Mouse (Mus musculus) liver, embryonic 13.5 days (tissue): ENCODE data around the gene Rap1gds1. TPM values are rescaled to one million over a fixed set of nuclear protein-coding genes. Genes with fewer than 3 reads are reported as not detected.

Experiments used
- ATAC-seq: fragments of 200-750 bp; cut with Nextera tagmentation; 2 replicates; pipeline ENCODE4 v1.8.0; 2017; ENCODE audit warnings: low read depth, mild to moderate bottlenecking, moderate number of reproducible peaks, moderate library complexity
- DNase-seq: peaks from one replicate; pipeline ENCODE4 v3.0.0; 2022
- H3K27ac ChIP-seq: fragments of 300-500 bp; sonication (generic); 2 replicates; pipeline ENCODE4 v1.5.1; 2015; ENCODE audit warnings: moderate library complexity, mild to moderate bottlenecking, inconsistent platforms
- H3K27me3 ChIP-seq: fragments of 300-500 bp; sonication (generic); 2 replicates; pipeline ENCODE4 v1.6.1; 2015; ENCODE audit warnings: mild to moderate bottlenecking, inconsistent platforms
- H3K36me3 ChIP-seq: fragments of 300-500 bp; sonication (generic); 2 replicates; pipeline ENCODE4 v1.6.1; 2015; ENCODE audit warnings: mild to moderate bottlenecking, inconsistent platforms
- H3K4me1 ChIP-seq: fragments of 300-500 bp; sonication (generic); replicated peaks from 2 replicates; pipeline ENCODE4 v1.6.1; 2015; ENCODE audit warnings: inconsistent platforms
- H3K4me2 ChIP-seq: fragments of 300-500 bp; sonication (generic); 2 replicates; pipeline ENCODE4 v1.6.1; 2015; ENCODE audit warnings: inconsistent platforms, mild to moderate bottlenecking, moderate library complexity
- H3K4me3 ChIP-seq: fragments of 300-500 bp; sonication (generic); replicated peaks from 2 replicates; pipeline ENCODE4 v1.5.1; 2015; ENCODE audit warnings: mild to moderate bottlenecking, inconsistent platforms
- H3K9ac ChIP-seq: fragments of 300-500 bp; sonication (generic); 2 replicates; pipeline ENCODE4 v1.6.1; 2015; ENCODE audit warnings: mild to moderate bottlenecking, inconsistent platforms
- H3K9me3 ChIP-seq: fragments of 300-500 bp; sonication (generic); replicated peaks from 2 replicates; pipeline ENCODE4 v1.6.1; 2016; ENCODE audit warnings: inconsistent platforms
- WGBS: fragments of 180-500 bp; shearing (Covaris S2); methylation state at CpG from one replicate; pipeline ENCODE4 v1.1.7; 2015; ENCODE audit not compliant: insufficient replicate concordance; 5-methylcytosine and 5-hydroxymethylcytosine counted together
- polyA plus RNA-seq: library from polyadenylated mRNA; unstranded; fragments of >200 nt; fragmentation: Nextera tagmentation; extraction: Ambion mirVana; gene quantifications from 2 replicates; pipeline ENCODE4 v1.2.1, GENCODE M21; 2015

Rap1gds1 gene
- 18.2 and 21.0 TPM in 2 replicates for polyA plus RNA-seq

DNA sequence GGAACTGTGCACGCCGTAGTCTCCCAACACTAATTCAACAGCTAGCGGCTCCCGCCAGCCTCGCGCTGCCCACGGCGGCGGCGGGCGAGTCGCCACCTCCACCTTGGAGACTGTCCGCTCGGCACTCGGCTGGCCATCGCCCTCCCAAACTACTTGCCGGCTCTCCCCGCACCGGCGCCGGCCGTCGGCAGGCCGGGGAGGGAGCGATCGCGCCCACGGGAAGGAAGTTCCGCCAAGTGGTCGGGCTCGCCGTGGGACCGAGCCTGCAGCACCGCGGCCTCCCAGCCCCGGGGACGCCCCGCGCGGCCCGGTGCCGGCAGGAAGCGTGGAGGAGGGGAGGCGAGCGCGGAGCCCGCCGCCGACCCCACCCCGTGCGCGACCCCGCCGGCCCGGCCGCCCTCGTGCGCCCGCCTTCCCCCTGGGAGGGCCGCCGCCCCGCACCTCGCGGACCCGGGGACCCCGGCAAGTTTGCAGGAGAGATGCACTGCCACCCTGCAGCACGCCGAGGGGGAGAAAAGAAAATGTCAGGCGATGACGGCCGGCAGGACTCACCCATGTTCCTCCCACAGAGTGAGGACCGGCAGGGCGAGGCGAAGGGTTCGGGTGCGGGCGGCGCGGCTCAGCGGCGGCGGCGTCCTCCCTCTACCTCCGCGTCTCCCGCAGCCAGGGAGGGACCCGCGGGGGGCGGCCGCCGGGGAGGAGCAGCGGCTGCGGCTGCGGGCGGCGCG, at the start of gene Rap1gds1:
Gene Rap1gds1, minus strand, starts transcription at position 718 of the 728 bp plus-strand sequence.
- Histone ChIP-seq H3K9me3 (no peaks in the 10 kb centered on the region), H3K36me3 (no peaks in the 10 kb centered on the region), H3K9ac (peak within 1 kb of the TSS; percentile 94), H3K4me3 (peak within 1 kb of the TSS; percentile 89), H3K4me1 (peaks cover 25% of the 10 kb centered on the region), H3K27ac (peak within 1 kb of the TSS; percentile 93), H3K27me3 (no peaks in the 10 kb centered on the region), H3K4me2 (peak within 1 kb of the TSS; percentile 98)
- peak; percentile 49 for DNase-seq
- under 1% methylated on average over 87 of the region's 97 CpGs for WGBS
- peak; percentile 51 for ATAC-seq

DNA sequence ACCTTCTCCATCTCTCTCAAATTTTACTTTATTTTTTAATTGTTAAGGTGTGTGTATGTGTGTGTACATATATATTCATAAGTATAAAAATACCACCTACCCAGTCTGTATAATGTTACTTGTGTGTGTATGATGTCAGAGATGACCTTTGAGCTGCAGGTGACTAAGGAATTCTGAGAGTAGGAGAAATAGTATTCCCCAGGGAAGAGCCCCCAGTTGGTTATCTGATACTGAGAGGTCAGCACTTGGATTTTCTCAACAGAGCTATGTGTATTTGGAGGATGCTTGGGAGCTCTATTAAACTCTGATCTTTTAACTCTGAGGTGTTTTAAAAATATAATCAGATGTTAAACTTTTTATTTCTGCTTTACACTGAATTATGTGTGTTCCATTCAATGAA, 43.4 kb upstream of the Rap1gds1 start:
- no peaks in the 10 kb centered on the region for H3K4me1 ChIP-seq
- no peak overlapping the region for H3K9ac ChIP-seq
- no peak overlapping the region for H3K4me3 ChIP-seq
- ATAC-seq (no peak), DNase-seq (no peak)
- H3K27ac ChIP-seq = no peak overlapping the region
- H3K4me2 ChIP-seq = no peak overlapping the region
- H3K9me3 ChIP-seq = no peaks in the 10 kb centered on the region
- H3K27me3 ChIP-seq = no peaks in the 10 kb centered on the region
- H3K36me3 ChIP-seq = no peaks in the 10 kb centered on the region

DNA sequence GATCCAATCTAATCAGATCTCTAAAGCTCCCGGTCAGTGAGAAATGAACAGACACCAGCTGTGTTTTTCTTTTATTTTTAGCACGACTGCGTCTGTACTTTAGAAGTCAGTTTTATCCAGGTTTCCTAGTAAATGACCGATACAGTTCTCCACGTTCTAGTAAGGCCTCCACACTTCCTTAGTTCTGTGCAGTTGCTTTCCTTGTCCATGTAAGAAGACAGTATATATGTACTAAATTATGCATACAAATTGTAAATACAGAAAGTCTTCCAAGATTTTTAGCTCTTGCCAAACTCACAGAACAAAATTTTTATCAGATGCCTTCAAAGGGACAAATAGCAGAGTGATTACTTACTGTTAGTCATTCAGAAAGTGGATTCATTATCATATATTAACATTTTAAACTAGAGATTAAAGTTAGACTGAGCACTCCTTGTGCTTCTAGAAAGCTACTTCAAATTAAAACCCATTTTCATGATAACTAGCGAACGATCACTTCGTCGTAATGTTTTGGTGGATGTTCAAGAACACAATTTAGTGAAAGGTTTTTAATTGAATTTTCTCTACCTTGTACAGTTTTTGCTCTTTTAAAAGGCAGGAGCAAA, 41.8 kb upstream of the Rap1gds1 start:
- Histone ChIP-seq H3K4me3 (no peak overlapping the region), H3K4me2 (no peak overlapping the region), H3K36me3 (no peaks in the 10 kb centered on the region), H3K9me3 (no peaks in the 10 kb centered on the region), H3K9ac (no peak overlapping the region), H3K27me3 (no peaks in the 10 kb centered on the region), H3K4me1 (no peaks in the 10 kb centered on the region), H3K27ac (no peak overlapping the region)
- DNase-seq (no peak), ATAC-seq (no peak)
- 70% methylated on average over 9 of the region's 9 CpGs for WGBS

DNA sequence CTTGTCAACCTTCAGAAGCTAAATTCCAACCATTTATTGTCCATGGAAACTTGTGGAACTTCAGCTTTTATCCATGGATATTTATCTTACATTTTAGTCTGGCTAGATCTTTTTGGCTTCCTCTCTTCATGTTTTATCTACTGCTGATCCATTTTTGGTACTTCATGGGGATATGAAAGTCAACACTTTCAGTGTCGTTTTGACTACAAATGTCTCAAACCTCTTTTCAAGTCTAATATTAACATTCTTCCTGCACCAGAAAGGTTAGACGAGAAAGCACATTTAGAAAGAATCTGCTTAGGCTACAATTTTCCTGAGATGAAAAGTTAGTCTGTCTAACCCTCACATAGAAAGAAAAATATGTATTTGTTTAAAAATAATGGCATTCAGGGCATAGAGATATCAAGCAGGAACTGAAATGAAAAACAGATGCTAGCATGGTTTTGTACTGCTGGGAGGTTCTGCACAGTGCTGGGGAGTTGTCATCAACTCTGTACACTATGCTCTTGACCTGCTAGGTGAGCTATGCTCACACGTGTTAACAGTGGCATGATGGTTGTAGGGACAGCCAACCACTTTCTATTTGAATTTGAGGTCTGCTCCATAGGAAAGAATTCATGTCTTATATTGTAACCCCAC, 37.5 kb upstream of the Rap1gds1 start:
- ATAC-seq (no peak), DNase-seq (no peak)
- H3K4me3 ChIP-seq = no peak overlapping the region
- 59% methylated on average over 3 of the region's 3 CpGs for WGBS
- H3K36me3 ChIP-seq = no peaks in the 10 kb centered on the region
- no peaks in the 10 kb centered on the region for H3K27me3 ChIP-seq
- H3K4me2 ChIP-seq = no peak overlapping the region
- H3K4me1 ChIP-seq = no peaks in the 10 kb centered on the region
- no peaks in the 10 kb centered on the region for H3K9me3 ChIP-seq
- no peak overlapping the region for H3K9ac ChIP-seq
- no peak overlapping the region for H3K27ac ChIP-seq

DNA sequence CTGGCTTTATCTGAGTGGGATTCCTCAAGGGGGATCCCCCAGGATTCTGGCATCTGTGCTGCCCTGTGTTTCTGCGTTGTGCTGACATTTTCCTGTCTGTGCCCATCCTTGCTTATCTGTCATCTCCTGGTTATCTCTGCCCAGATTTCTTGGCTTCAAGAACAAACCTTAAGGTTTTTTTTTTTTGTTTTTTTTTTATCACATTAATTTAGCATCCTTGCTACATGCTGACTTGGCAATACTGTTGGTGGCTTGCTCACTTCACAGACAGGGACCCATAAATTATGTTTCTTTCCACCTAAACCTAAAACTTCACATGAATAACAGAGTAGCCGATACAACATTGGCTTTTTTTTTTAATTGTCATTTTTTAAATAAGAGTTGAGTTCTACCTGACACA, 36.9 kb upstream of the Rap1gds1 start:
- DNase-seq (no peak), ATAC-seq (no peak)
- Histone ChIP-seq H3K4me2 (no peak overlapping the region), H3K4me1 (no peaks in the 10 kb centered on the region), H3K4me3 (no peak overlapping the region), H3K9ac (no peak overlapping the region), H3K9me3 (no peaks in the 10 kb centered on the region), H3K27ac (no peak overlapping the region), H3K27me3 (no peaks in the 10 kb centered on the region), H3K36me3 (no peaks in the 10 kb centered on the region)
- WGBS = 63% methylated on average over 2 of the region's 2 CpGs

DNA sequence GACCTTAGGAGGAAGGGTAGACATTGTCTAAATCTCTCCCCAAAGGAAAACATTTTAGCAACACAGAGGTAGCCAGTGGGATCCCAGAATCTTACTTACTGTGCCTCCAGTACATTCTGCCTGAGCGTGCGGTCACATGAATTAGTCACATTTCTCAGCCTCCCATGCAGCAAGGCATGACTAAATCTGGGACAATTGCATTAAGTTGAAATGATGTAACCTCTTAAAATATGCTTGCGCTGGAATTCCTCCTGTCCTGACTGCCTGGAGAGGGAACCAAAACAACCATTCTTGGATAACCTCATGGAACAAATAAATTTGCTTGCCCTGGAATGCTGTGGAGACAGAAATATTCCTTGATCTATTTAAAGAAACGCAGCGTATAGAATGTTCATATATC, 33.2 kb upstream of the Rap1gds1 start:
- no peak overlapping the region for H3K9ac ChIP-seq
- H3K36me3 ChIP-seq = no peaks in the 10 kb centered on the region
- H3K4me2 ChIP-seq = no peak overlapping the region
- H3K27ac ChIP-seq = no peak overlapping the region
- no peaks in the 10 kb centered on the region for H3K4me1 ChIP-seq
- no peak overlapping the region for H3K4me3 ChIP-seq
- WGBS = 78% methylated on average over 5 of the region's 5 CpGs
- no peaks in the 10 kb centered on the region for H3K27me3 ChIP-seq
- DNase-seq = no peak
- ATAC-seq = no peak
- no peaks in the 10 kb centered on the region for H3K9me3 ChIP-seq

DNA sequence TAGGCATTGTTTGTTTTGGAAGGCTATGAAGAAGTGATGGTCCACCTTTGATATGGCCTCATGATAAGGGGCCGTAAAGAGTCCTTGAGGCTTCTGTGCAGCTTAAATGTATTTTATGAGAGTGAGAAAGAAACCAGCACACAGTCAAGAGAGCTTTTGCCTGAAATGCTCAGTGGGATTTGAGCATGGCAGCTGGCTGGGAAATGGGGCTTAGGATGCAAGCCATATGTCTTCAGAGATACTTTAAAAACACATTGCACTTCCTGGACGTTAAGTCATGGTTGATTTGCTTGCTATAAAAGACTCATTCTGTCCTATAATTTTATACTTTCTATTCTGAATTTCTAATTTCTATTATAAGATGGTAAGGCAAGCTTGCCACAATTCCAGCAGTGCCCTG, 28.9 kb upstream of the Rap1gds1 start:
- H3K36me3 ChIP-seq = no peaks in the 10 kb centered on the region
- H3K9ac ChIP-seq = no peak overlapping the region
- WGBS = 68% methylated on average over 2 of the region's 2 CpGs
- no peaks in the 10 kb centered on the region for H3K9me3 ChIP-seq
- H3K4me2 ChIP-seq = no peak overlapping the region
- no peak for DNase-seq
- no peak overlapping the region for H3K27ac ChIP-seq
- no peak for ATAC-seq
- H3K4me3 ChIP-seq = no peak overlapping the region
- no peaks in the 10 kb centered on the region for H3K4me1 ChIP-seq
- H3K27me3 ChIP-seq = no peaks in the 10 kb centered on the region

DNA sequence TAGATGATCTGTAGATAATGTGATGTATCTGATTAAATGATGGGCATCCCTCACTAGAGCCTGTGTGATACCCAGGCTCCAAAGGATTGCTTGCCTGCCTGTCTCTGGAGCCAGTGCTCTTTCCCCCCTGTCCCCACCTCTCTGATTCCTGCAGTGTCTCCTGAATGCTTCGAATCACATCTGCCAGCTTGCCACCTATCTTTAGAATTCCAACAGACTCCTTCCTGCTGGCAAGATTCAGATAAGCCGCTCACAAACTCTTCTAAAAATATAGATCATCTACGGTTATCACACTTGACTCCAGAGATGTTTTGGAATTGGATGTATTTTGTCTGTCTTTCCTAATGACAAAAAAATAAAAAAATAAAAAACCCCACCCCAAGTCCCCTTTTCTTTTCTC, 28.3 kb upstream of the Rap1gds1 start:
- no peak for DNase-seq
- Histone ChIP-seq H3K27me3 (no peaks in the 10 kb centered on the region), H3K4me1 (no peaks in the 10 kb centered on the region), H3K4me3 (no peak overlapping the region), H3K9ac (no peak overlapping the region), H3K9me3 (no peaks in the 10 kb centered on the region), H3K27ac (no peak overlapping the region), H3K36me3 (no peaks in the 10 kb centered on the region), H3K4me2 (no peak overlapping the region)
- no peak for ATAC-seq
- 38% methylated on average over 3 of the region's 3 CpGs for WGBS

DNA sequence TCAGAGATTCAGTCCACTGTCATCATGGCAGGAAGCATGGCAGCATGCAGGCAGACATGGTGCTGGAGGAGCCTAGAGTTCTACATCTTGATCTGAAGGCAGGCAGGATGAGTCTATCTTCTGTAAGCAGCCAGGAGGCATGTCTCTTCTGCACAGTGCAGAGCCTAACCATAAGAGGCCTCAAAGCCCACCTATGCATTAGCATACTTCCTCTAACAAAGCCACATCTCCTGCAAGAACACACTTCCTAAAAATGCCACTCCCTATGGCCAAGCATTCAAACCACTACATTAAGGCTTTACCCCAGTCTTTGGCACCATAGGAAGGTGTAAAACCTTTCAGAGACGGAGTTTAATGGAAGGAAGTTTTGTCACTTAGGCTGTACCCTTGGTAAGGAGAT, 26.9 kb upstream of the Rap1gds1 start:
- ATAC-seq (no peak), DNase-seq (no peak)
- no peak overlapping the region for H3K27ac ChIP-seq
- H3K9me3 ChIP-seq = no peaks in the 10 kb centered on the region
- H3K4me3 ChIP-seq = no peak overlapping the region
- WGBS = 53% methylated on average over 1 of the region's 1 CpGs
- H3K4me1 ChIP-seq = no peaks in the 10 kb centered on the region
- no peak overlapping the region for H3K9ac ChIP-seq
- no peaks in the 10 kb centered on the region for H3K36me3 ChIP-seq
- H3K27me3 ChIP-seq = no peaks in the 10 kb centered on the region
- H3K4me2 ChIP-seq = no peak overlapping the region

DNA sequence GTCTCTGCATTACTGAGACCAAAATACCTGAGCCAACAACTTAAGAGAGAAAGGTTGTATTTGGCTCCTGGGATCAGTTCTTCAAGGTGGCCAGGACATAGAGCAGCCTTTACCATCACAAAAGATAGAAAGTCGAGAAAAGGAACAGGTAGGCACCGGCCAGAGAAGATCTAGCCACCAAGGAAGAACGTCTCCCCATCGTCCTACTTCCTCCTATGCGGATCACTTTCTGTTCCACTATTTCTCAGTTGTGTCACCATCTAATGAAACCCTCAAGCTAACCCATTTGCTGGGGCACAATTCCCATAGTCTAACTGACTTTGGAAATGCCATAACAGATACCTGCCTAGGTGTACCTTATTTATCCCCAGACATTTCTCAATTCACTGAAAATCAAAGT, 24.3 kb upstream of the Rap1gds1 start:
- no peak for DNase-seq
- 67% methylated on average over 5 of the region's 5 CpGs for WGBS

DNA sequence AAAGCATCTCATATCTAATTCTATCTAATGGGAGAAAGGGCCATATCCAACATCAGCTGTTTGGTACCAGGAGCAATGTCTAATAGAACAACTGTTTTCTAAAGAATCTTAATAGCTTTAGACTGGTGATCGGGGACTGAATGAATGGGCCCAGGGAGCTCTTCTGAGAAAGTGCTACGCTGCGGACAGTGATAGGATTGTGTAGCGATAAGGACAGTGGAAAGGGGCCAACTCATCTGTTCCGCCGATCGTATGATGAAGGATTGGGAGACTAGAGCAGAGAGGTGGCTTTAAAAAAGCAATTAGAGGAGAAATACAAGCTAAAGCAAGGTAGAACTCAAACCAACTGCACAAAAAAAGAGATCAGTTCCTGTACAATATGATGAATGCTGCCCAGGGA, 20.9 kb upstream of the Rap1gds1 start:
- no peak for DNase-seq
- 84% methylated on average over 7 of the region's 7 CpGs for WGBS
- Histone ChIP-seq H3K4me2 (no peak overlapping the region), H3K27me3 (no peaks in the 10 kb centered on the region), H3K4me1 (no peaks in the 10 kb centered on the region), H3K9me3 (no peaks in the 10 kb centered on the region), H3K9ac (no peak overlapping the region), H3K4me3 (no peak overlapping the region), H3K27ac (no peak overlapping the region), H3K36me3 (no peaks in the 10 kb centered on the region)
- ATAC-seq = no peak

More for the DNA sequence above, 24.3 kb upstream of the Rap1gds1 start:
- no peak overlapping the region for H3K9ac ChIP-seq
- H3K36me3 ChIP-seq = no peaks in the 10 kb centered on the region
- no peak for ATAC-seq
- no peak overlapping the region for H3K4me3 ChIP-seq
- H3K4me1 ChIP-seq = no peaks in the 10 kb centered on the region
- no peaks in the 10 kb centered on the region for H3K9me3 ChIP-seq
- H3K4me2 ChIP-seq = no peak overlapping the region
- H3K27me3 ChIP-seq = no peaks in the 10 kb centered on the region
- H3K27ac ChIP-seq = no peak overlapping the region

DNA sequence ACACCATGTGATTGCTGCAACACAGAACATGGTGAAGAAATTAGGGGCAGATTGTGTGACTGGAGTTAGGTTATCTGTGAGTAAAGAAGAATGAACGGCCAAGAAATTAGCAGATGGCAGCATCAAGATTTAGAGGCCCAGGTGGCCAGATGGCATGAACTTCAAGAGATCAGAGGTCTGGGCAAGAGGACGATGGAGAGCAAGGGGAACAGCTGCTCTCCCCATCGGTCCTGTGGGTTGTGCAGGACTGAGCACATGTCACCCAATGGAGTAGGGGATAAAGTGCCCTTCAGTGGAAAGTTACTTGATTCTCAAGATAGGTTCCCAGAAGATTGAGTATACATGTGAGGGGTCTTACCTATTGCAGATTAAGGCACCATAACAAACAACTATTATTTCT, 13.5 kb upstream of the Rap1gds1 start:
- no peaks in the 10 kb centered on the region for H3K9me3 ChIP-seq
- no peak for DNase-seq
- H3K36me3 ChIP-seq = no peaks in the 10 kb centered on the region
- ATAC-seq = no peak
- no peak overlapping the region for H3K4me2 ChIP-seq
- 59% methylated on average over 3 of the region's 3 CpGs for WGBS
- H3K27ac ChIP-seq = no peak overlapping the region
- no peaks in the 10 kb centered on the region for H3K4me1 ChIP-seq
- no peak overlapping the region for H3K4me3 ChIP-seq
- H3K9ac ChIP-seq = no peak overlapping the region
- H3K27me3 ChIP-seq = no peaks in the 10 kb centered on the region
